Mouse (Mus musculus): ENCODE data around the gene Tmem38a. TPM values are rescaled to one million over a fixed set of nuclear protein-coding genes. Genes with fewer than 3 reads are reported as not detected.

The Tmem38a gene
- polyA plus RNA-seq, 1 experiment from 2014 or later = 15.7 TPM

Small RNA genes within 50 kb of the gene (microRNA-seq; reads per million reads assigned to microRNA genes)
- gene Gm28019 = not detected

Other genes with a start within 250 kb of the Tmem38a start
- 60.6 and 61.9 TPM in 2 replicates for gene Eps15l1, start 150.6 kb upstream of the Tmem38a start, polyA plus RNA-seq (2014; fragmentation: Nextera tagmentation; extraction: Ambion mirVana)
- gene Calr3, start 128.2 kb upstream of the Tmem38a start, polyA plus RNA-seq (2014; fragmentation: Nextera tagmentation; extraction: Ambion mirVana) = 1.7 and 1.9 TPM in 2 replicates
- 13.3 and 15.4 TPM in 2 replicates for gene 1700030K09Rik, start 128.2 kb upstream of the Tmem38a start, polyA plus RNA-seq (2014; fragmentation: Nextera tagmentation; extraction: Ambion mirVana)
- gene Cherp, start 96.8 kb upstream of the Tmem38a start, polyA plus RNA-seq (2014; fragmentation: Nextera tagmentation; extraction: Ambion mirVana) = 64.0 and 64.3 TPM in 2 replicates
- gene Slc35e1, start 79.4 kb upstream of the Tmem38a start, polyA plus RNA-seq (2014; fragmentation: Nextera tagmentation; extraction: Ambion mirVana) = 11.2 and 13.5 TPM in 2 replicates
- gene Med26, start 23.8 kb upstream of the Tmem38a start, polyA plus RNA-seq (2014; fragmentation: Nextera tagmentation; extraction: Ambion mirVana) = 13.9 and 14.9 TPM in 2 replicates
- gene Smim7, start 967 bp upstream of the Tmem38a start, polyA plus RNA-seq (2014; fragmentation: Nextera tagmentation; extraction: Ambion mirVana) = 129 and 137 TPM in 2 replicates
- gene Nwd1, start 74.7 kb downstream of the Tmem38a start, polyA plus RNA-seq (2014; fragmentation: Nextera tagmentation; extraction: Ambion mirVana) = 0.03 and 0.05 TPM in 2 replicates
- gene Sin3b, start 151.2 kb downstream of the Tmem38a start, polyA plus RNA-seq (2014; fragmentation: Nextera tagmentation; extraction: Ambion mirVana) = 175 and 191 TPM in 2 replicates
- 5.0 and 5.8 TPM in 2 replicates for gene F2rl3, start 189.8 kb downstream of the Tmem38a start, polyA plus RNA-seq (2014; fragmentation: Nextera tagmentation; extraction: Ambion mirVana)